In the genomic region with DNA sequence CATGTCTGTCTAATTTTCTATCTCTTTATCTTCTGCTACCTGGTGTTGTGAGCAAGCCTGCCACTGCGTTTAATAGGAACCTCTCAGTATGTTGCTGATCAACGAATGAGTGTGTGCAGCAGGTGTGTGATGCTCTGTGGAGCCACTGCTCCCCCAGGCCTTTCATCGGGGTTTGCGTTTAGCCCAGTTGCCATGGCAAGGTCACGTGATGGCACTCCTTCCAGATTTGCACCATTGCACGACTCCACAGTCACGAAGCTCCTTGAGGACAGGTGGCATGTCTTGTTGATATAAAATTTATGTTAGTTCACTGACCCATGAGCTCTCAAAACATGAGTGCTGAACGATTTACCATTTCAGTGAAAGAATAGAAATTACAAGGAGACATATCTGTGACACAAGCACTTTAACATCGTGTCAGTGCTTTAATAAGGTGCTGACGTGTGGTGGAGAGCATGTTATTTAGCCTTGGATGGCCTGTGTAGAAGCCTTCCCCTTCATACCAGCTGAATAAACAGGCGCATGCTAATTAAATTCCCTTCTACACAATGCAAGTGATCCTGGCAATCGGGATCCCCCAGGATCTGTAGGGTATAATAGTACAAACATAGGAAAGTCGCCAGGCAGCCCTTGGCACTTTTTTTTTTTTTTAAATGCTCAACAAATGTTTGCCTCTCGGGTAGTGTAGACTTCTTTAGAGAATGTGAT, we compare ENCODE assay signal across 26 mouse cellular contexts.
DNase-seq lines count a peak whose midpoint lies in the region; ATAC-seq lines count a peak whose summit lies in the region.
"Had no signal": no experiment of that assay in that cellular context is flagged by ENCODE, and none has a peak within 500 bp of the region (broad histone marks: within the 10 kb centered on the region; RNA-seq: fewer than 3 reads in every experiment).

No protein-coding gene starts in this region.

- no peak overlapping the region for H3K9ac ChIP-seq in embryonic facial prominence, embryonic 11.5 days (replicated peaks; ENCODE audit: low read length)
- no peak overlapping the region for H3K9ac ChIP-seq in kidney, embryonic 15.5 days
- no peak overlapping the region for H3K9ac ChIP-seq in neural tube, embryonic 15.5 days (replicated peaks)
- H3K9ac ChIP-seq in neural tube, embryonic 11.5 days (ENCODE audit: low read length), result no peak overlapping the region
- H3K9ac ChIP-seq: embryonic facial prominence, embryonic 13.5 days; forebrain, postnatal 0 days; heart, embryonic 13.5 days; hindbrain, embryonic 14.5 days; limb, embryonic 13.5 days; liver, embryonic 12.5 days; midbrain, embryonic 15.5 days had no signal

- H3K4me2 ChIP-seq in embryonic facial prominence, embryonic 11.5 days (ENCODE audit: low read depth, low read length), result no peak overlapping the region
- H3K4me2 ChIP-seq in kidney, embryonic 15.5 days, result no peak overlapping the region
- H3K4me2 ChIP-seq in neural tube, embryonic 15.5 days, result no peak overlapping the region
- no peak overlapping the region for H3K4me2 ChIP-seq in neural tube, embryonic 11.5 days (ENCODE audit: low read depth)
- H3K4me2 ChIP-seq: embryonic facial prominence, embryonic 13.5 days; heart, embryonic 13.5 days; hindbrain, embryonic 14.5 days; limb, embryonic 13.5 days; liver, embryonic 12.5 days; midbrain, embryonic 15.5 days had no signal

- no peak overlapping the region for H3K4me3 ChIP-seq in embryonic facial prominence, embryonic 11.5 days (ENCODE audit: low read depth, low read length)
- H3K4me3 ChIP-seq in embryonic facial prominence, embryonic 10.5 days, result no peak overlapping the region
- H3K4me3 ChIP-seq in kidney, embryonic 15.5 days (replicated peaks), result no peak overlapping the region
- H3K4me3 ChIP-seq in neural tube, embryonic 15.5 days (replicated peaks), result no peak overlapping the region
- no peak overlapping the region for H3K4me3 ChIP-seq in neural tube, embryonic 11.5 days (ENCODE audit: low read depth, low read length)
- H3K4me3 ChIP-seq: embryonic facial prominence, embryonic 13.5 days; heart, adult 2 months; heart, embryonic 13.5 days; limb, embryonic 13.5 days; liver, embryonic 12.5 days; midbrain, embryonic 15.5 days had no signal

- no peaks in the 10 kb centered on the region for H3K9me3 ChIP-seq in embryonic facial prominence, embryonic 11.5 days (replicated peaks; ENCODE audit: control insufficient read depth, low read length)
- no peaks in the 10 kb centered on the region for H3K9me3 ChIP-seq in embryonic facial prominence, embryonic 10.5 days
- no peaks in the 10 kb centered on the region for H3K9me3 ChIP-seq in kidney, embryonic 15.5 days (replicated peaks)
- no peaks in the 10 kb centered on the region for H3K9me3 ChIP-seq in neural tube, embryonic 15.5 days (replicated peaks)
- H3K9me3 ChIP-seq in neural tube, embryonic 11.5 days (ENCODE audit: control insufficient read depth, low read length), result no peaks in the 10 kb centered on the region
- H3K9me3 ChIP-seq: embryonic facial prominence, embryonic 13.5 days; heart, embryonic 13.5 days; limb, embryonic 13.5 days; liver, embryonic 12.5 days; midbrain, embryonic 15.5 days had no signal

- no peaks in the 10 kb centered on the region for H3K27me3 ChIP-seq in embryonic facial prominence, embryonic 11.5 days (ENCODE audit: control insufficient read depth, insufficient read depth, low read length)
- no peaks in the 10 kb centered on the region for H3K27me3 ChIP-seq in embryonic facial prominence, embryonic 10.5 days (replicated peaks; ENCODE audit: low read depth, poor library complexity, severe bottlenecking)
- H3K27me3 ChIP-seq in kidney, embryonic 15.5 days, result no peaks in the 10 kb centered on the region
- H3K27me3 ChIP-seq in neural tube, embryonic 15.5 days (replicated peaks), result no peaks in the 10 kb centered on the region
- H3K27me3 ChIP-seq in neural tube, embryonic 11.5 days (ENCODE audit: control insufficient read depth, insufficient read depth, low read length), result no peaks in the 10 kb centered on the region
- H3K27me3 ChIP-seq: embryonic facial prominence, embryonic 13.5 days; heart, embryonic 13.5 days; limb, embryonic 13.5 days; liver, embryonic 12.5 days; midbrain, embryonic 15.5 days had no signal

- no peak overlapping the region for H3K27ac ChIP-seq in embryonic facial prominence, embryonic 11.5 days (replicated peaks; ENCODE audit: low read depth, low read length)
- H3K27ac ChIP-seq in embryonic facial prominence, embryonic 10.5 days (replicated peaks), result no peak overlapping the region
- peak overlapping the region; percentile 45 for H3K27ac ChIP-seq in kidney, embryonic 15.5 days
- H3K27ac ChIP-seq in neural tube, embryonic 15.5 days (replicated peaks), result no peak overlapping the region
- no peak overlapping the region for H3K27ac ChIP-seq in neural tube, embryonic 11.5 days (ENCODE audit: low read depth, low read length)
- H3K27ac ChIP-seq: embryonic facial prominence, embryonic 13.5 days; heart, adult 2 months; heart, embryonic 13.5 days; hindbrain, embryonic 14.5 days; limb, embryonic 13.5 days; liver, embryonic 12.5 days; midbrain, embryonic 15.5 days had no signal

- no peak for ATAC-seq in embryonic facial prominence, embryonic 11.5 days (replicated peaks; ENCODE audit: insufficient number of reproducible peaks, low FRiP score, low TSS enrichment, low read depth)
- ATAC-seq in kidney, embryonic 15.5 days (replicated peaks; ENCODE audit: low FRiP score), result peak; percentile 91
- ATAC-seq in neural tube, embryonic 15.5 days (ENCODE audit: low FRiP score), result no peak
- ATAC-seq in neural tube, embryonic 11.5 days (ENCODE audit: insufficient read depth, low FRiP score, low TSS enrichment), result no peak
- ATAC-seq: CD4-positive, CD25-positive, alpha-beta regulatory T cell, adult 4 months; forebrain, postnatal 0 days; liver, embryonic 12.5 days; midbrain, embryonic 15.5 days had no signal

- no peaks in the 10 kb centered on the region for H3K36me3 ChIP-seq in embryonic facial prominence, embryonic 11.5 days (replicated peaks; ENCODE audit: control insufficient read depth, insufficient read depth, low read depth, low read length)
- no peaks in the 10 kb centered on the region for H3K36me3 ChIP-seq in embryonic facial prominence, embryonic 10.5 days (replicated peaks)
- H3K36me3 ChIP-seq in kidney, embryonic 15.5 days, result no peaks in the 10 kb centered on the region
- H3K36me3 ChIP-seq in neural tube, embryonic 15.5 days, result no peaks in the 10 kb centered on the region
- no peaks in the 10 kb centered on the region for H3K36me3 ChIP-seq in neural tube, embryonic 11.5 days (ENCODE audit: control insufficient read depth, insufficient read depth, low read length)
- H3K36me3 ChIP-seq: embryonic facial prominence, embryonic 13.5 days; heart, embryonic 13.5 days; limb, embryonic 13.5 days; liver, embryonic 12.5 days; midbrain, embryonic 15.5 days had no signal

- DNase-seq in embryonic facial prominence, embryonic 11.5 days (ENCODE audit: low spot score), result peak; percentile 51
- DNase-seq in embryonic facial prominence, embryonic 10.5 days (ENCODE audit: low spot score), result no peak
- DNase-seq in kidney, postnatal 14 days, result no peak
- peak; percentile 31 for DNase-seq in neural tube, embryonic 10.5 days (ENCODE audit: extremely low spot score, low spot score)
- DNase-seq in neural tube, embryonic 11.5 days (ENCODE audit: low spot score), result peak; percentile 12
- no peak for DNase-seq in thymus, postnatal 36 days
- DNase-seq: adrenal gland, postnatal 14 days; cerebellum, adult 8-10 months; cerebellum, postnatal 36 days; gastrocnemius, postnatal 25 days; heart, adult 2 months; heart, postnatal 14 days; kidney, postnatal 25 days; lung, adult 18-20 months; lung, postnatal 14 days; thymus, postnatal 4 days had no signal

- H3K4me1 ChIP-seq in embryonic facial prominence, embryonic 11.5 days (ENCODE audit: control insufficient read depth, insufficient read depth, low read length), result no peaks in the 10 kb centered on the region
- H3K4me1 ChIP-seq in embryonic facial prominence, embryonic 10.5 days, result peaks cover 4% of the 10 kb centered on the region
- H3K4me1 ChIP-seq in kidney, embryonic 15.5 days, result peaks cover 5% of the 10 kb centered on the region
- 0 out of 2 replicates have a peak, but pooled peaks cover 3% of the 10 kb centered on the region for H3K4me1 ChIP-seq in neural tube, embryonic 15.5 days
- H3K4me1 ChIP-seq in neural tube, embryonic 11.5 days (ENCODE audit: control insufficient read depth, insufficient read depth, low read length), result no peaks in the 10 kb centered on the region
- H3K4me1 ChIP-seq: heart, embryonic 13.5 days; liver, embryonic 12.5 days; midbrain, embryonic 15.5 days had no signal

- WGBS in embryonic facial prominence, embryonic 11.5 days, result 60% methylated on average over 14 of the region's 14 CpGs
- 67% methylated on average over 14 of the region's 14 CpGs for WGBS in embryonic facial prominence, embryonic 10.5 days
- WGBS in kidney, embryonic 15.5 days, result 24% methylated on average over 14 of the region's 14 CpGs
- 56% methylated on average over 14 of the region's 14 CpGs for WGBS in neural tube, embryonic 15.5 days
- 56% methylated on average over 14 of the region's 14 CpGs for WGBS in neural tube, embryonic 11.5 days

Comparison
In these comparisons a context has a peak if more than half of its experiments do, and no peak if none do; other contexts are left out.
1. DNase-seq: peak in embryonic facial prominence, embryonic 11.5 days (single experiment), neural tube, embryonic 10.5 days (single experiment) and neural tube, embryonic 11.5 days (single experiment); none in embryonic facial prominence, embryonic 10.5 days (single experiment), kidney, postnatal 14 days (single experiment) and thymus, postnatal 36 days (0 of 2).